Mouse (Mus musculus) lung, postnatal 0 days (tissue): ENCODE results near the gene Synrg. TPM values are rescaled to one million over a fixed set of nuclear protein-coding genes. Genes with fewer than 3 reads are reported as not detected.
A peak's percentile ranks its signal among the peaks of the same experiment; 100 is the strongest.

Source experiments
- ATAC-seq: fragments of 200-750 bp; cut with Nextera tagmentation; 2 replicates; pipeline ENCODE4 v1.8.0; 2017; ENCODE audit warnings: moderate library complexity
- DNase-seq: peaks from one replicate; pipeline ENCODE4 v3.0.0-alpha.2; 2016; ENCODE audit warnings: low spot score
- H3K27ac ChIP-seq: fragments of 300-500 bp; sonication (generic); 2 replicates; pipeline ENCODE4 v1.5.1; 2014; ENCODE audit warnings: antibody characterized with exemption, mild to moderate bottlenecking, low read length, mixed read lengths
- H3K27me3 ChIP-seq: fragments of 300-500 bp; sonication (generic); replicated peaks from 2 replicates; pipeline ENCODE4 v1.6.1; 2014; ENCODE audit warnings: low read length, mixed read lengths; ENCODE audit not compliant: insufficient read depth
- H3K36me3 ChIP-seq: fragments of 300-500 bp; sonication (generic); 2 replicates; pipeline ENCODE4 v1.6.1; 2014; ENCODE audit warnings: low read length, mixed read lengths; ENCODE audit not compliant: insufficient read depth
- H3K4me1 ChIP-seq: fragments of 300-500 bp; sonication (generic); 2 replicates; pipeline ENCODE4 v1.6.1; 2014; ENCODE audit warnings: antibody characterized with exemption, low read depth, low read length, mixed read lengths; ENCODE audit not compliant: insufficient read depth
- H3K4me2 ChIP-seq: fragments of 300-500 bp; sonication (generic); replicated peaks from 2 replicates; pipeline ENCODE4 v1.6.1; 2014; ENCODE audit warnings: low read depth, mild to moderate bottlenecking, low read length, moderate library complexity, mixed read lengths
- H3K4me3 ChIP-seq: fragments of 300-500 bp; sonication (generic); 2 replicates; pipeline ENCODE4 v1.5.1; 2014; ENCODE audit warnings: low read depth, low read length
- H3K9ac ChIP-seq: fragments of 300-500 bp; sonication (generic); replicated peaks from 2 replicates; pipeline ENCODE4 v1.6.1; 2014; ENCODE audit warnings: low read depth, mild to moderate bottlenecking
- H3K9me3 ChIP-seq: fragments of 300-500 bp; sonication (generic); 2 replicates; pipeline ENCODE4 v1.6.1; 2016; ENCODE audit warnings: low read length, mixed read lengths
- CTCF ChIP-seq: IDR thresholded peaks from 2 replicates; pipeline ENCODE4 v1.5.1; 2016; ENCODE audit warnings: antibody characterized with exemption, mild to moderate bottlenecking
- EP300 ChIP-seq: IDR thresholded peaks from 2 replicates; pipeline ENCODE4 v1.6.1; 2016; ENCODE audit warnings: antibody characterized with exemption, mild to moderate bottlenecking, control low read depth
- WGBS: fragments of 180-500 bp; shearing (Covaris S2); extraction: QIAGEN DNeasy Blood & Tissue Kit; methylation state at CpG from one replicate; pipeline ENCODE4 v1.1.7; 2014; 5-methylcytosine and 5-hydroxymethylcytosine counted together
- polyA plus RNA-seq: library from polyadenylated mRNA; unstranded; fragments of >200 nt; fragmentation: Nextera tagmentation; extraction: Ambion mirVana; gene quantifications from 2 replicates; pipeline ENCODE4 v1.2.1, GENCODE M21; 2015

Synrg gene
- polyA plus RNA-seq, 1 experiment from 2014 or later, result 7.4 TPM

GRCm38 (mm10) chr11:84057418-84057817 is 93.2 kb downstream of the Synrg start:
- WGBS, result 91% methylated on average over 2 of the region's 2 CpGs
- Histone ChIP-seq H3K9me3 (no peaks in the 10 kb centered on the region), H3K9ac (no peak overlapping the region), H3K4me1 (no peaks in the 10 kb centered on the region), H3K4me3 (no peak overlapping the region), H3K27me3 (no peaks in the 10 kb centered on the region), H3K4me2 (no peak overlapping the region), H3K27ac (no peak overlapping the region), H3K36me3 (no peaks in the 10 kb centered on the region)
- no peak for TF ChIP-seq CTCF
- no peak for TF ChIP-seq EP300
- ATAC-seq (no peak), DNase-seq (no peak)

GRCm38 (mm10) chr11:84059784-84060183 is 95.6 kb downstream of the Synrg start:
- DNase-seq (no peak), ATAC-seq (no peak)
- TF ChIP-seq EP300, result no peak
- no peak for TF ChIP-seq CTCF
- Histone ChIP-seq H3K36me3 (no peaks in the 10 kb centered on the region), H3K27me3 (no peaks in the 10 kb centered on the region), H3K4me1 (no peaks in the 10 kb centered on the region), H3K4me3 (no peak overlapping the region), H3K9me3 (no peaks in the 10 kb centered on the region), H3K27ac (no peak overlapping the region), H3K9ac (no peak overlapping the region), H3K4me2 (no peak overlapping the region)
- 84% methylated on average over 2 of the region's 2 CpGs for WGBS

- WGBS, result 80% methylated on average over 6 of the region's 6 CpGs
- no peak for TF ChIP-seq CTCF
- TF ChIP-seq EP300, result no peak
- H3K4me1 ChIP-seq, result no peaks in the 10 kb centered on the region
- no peak for DNase-seq
- no peak overlapping the region for H3K4me3 ChIP-seq
- no peaks in the 10 kb centered on the region for H3K36me3 ChIP-seq
- H3K27me3 ChIP-seq, result no peaks in the 10 kb centered on the region
- H3K9ac ChIP-seq, result no peak overlapping the region
- no peaks in the 10 kb centered on the region for H3K9me3 ChIP-seq
- no peak overlapping the region for H3K4me2 ChIP-seq
- ATAC-seq, result no peak
- H3K27ac ChIP-seq, result no peak overlapping the region
Measured at GRCm38 (mm10) chr11:84060635-84061034, 96.4 kb downstream of the Synrg start.

GRCm38 (mm10) chr11:84061881-84062280 is 97.7 kb downstream of the Synrg start:
- no peaks in the 10 kb centered on the region for H3K9me3 ChIP-seq
- no peaks in the 10 kb centered on the region for H3K36me3 ChIP-seq
- 63% methylated on average over 2 of the region's 2 CpGs for WGBS

GRCm38 (mm10) chr11:84062805-84063204 is 98.6 kb downstream of the Synrg start:
- Histone ChIP-seq H3K27ac (0 out of 2 replicates have a peak overlapping the region, but pooled peaks have one; percentile 16), H3K9ac (no peak overlapping the region), H3K9me3 (no peaks in the 10 kb centered on the region), H3K4me3 (no peak overlapping the region), H3K4me1 (no peaks in the 10 kb centered on the region), H3K4me2 (no peak overlapping the region), H3K36me3 (no peaks in the 10 kb centered on the region), H3K27me3 (no peaks in the 10 kb centered on the region)
- DNase-seq, result peak; percentile 67
- peak; percentile 43 for ATAC-seq
- WGBS, result 29% methylated on average over 2 of the region's 2 CpGs
- TF ChIP-seq CTCF (no peak), EP300 (no peak; the same call in 1 of the 2 replicates)

More at GRCm38 (mm10) chr11:84061881-84062280, 97.7 kb downstream of the Synrg start:
- Histone ChIP-seq H3K4me1 (no peaks in the 10 kb centered on the region), H3K4me2 (no peak overlapping the region), H3K27me3 (no peaks in the 10 kb centered on the region), H3K27ac (no peak overlapping the region), H3K9ac (no peak overlapping the region), H3K4me3 (no peak overlapping the region)
- DNase-seq (no peak), ATAC-seq (peak; percentile 57)
- TF ChIP-seq EP300 (no peak), CTCF (peak; percentile 10; the same call in 1 of the 2 replicates)

GRCm38 (mm10) chr11:84063631-84064209 is 99.5 kb downstream of the Synrg start:
- ATAC-seq, result no peak
- DNase-seq, result no peak

More at GRCm38 (mm10) chr11:84063631-84064209, 99.5 kb downstream of the Synrg start:
- Histone ChIP-seq H3K27me3 (no peaks in the 10 kb centered on the region), H3K36me3 (no peaks in the 10 kb centered on the region), H3K9me3 (no peaks in the 10 kb centered on the region), H3K27ac (no peak overlapping the region; the same call in 1 of the 2 replicates), H3K4me2 (no peak overlapping the region), H3K4me1 (no peaks in the 10 kb centered on the region; the same call in 1 of the 2 replicates), H3K4me3 (no peak overlapping the region), H3K9ac (no peak overlapping the region)
- TF ChIP-seq CTCF (no peak), EP300 (no peak)
- WGBS, result 62% methylated on average over 3 of the region's 3 CpGs
